Mouse (Mus musculus) intestine, embryonic 16.5 days (tissue): Measurements from ENCODE around the gene Slc43a1. TPM values are rescaled to one million over a fixed set of nuclear protein-coding genes. Genes with fewer than 3 reads are reported as not detected.
A peak's percentile ranks its signal among the peaks of the same experiment; 100 is the strongest.
"Not testable (repeated sequence)": the region's sequence is repeated elsewhere in the genome, so short reads cannot be mapped to it uniquely, and the experiment has no call there.

ENCODE experiments used
- ATAC-seq: fragments of 200-750 bp; cut with Nextera tagmentation; 2 replicates; pipeline ENCODE4 v1.8.0; 2017; ENCODE audit warnings: moderate TSS enrichment, moderate library complexity
- H3K27ac ChIP-seq: fragments of 300-500 bp; sonication (generic); 2 replicates; pipeline ENCODE4 v1.5.1; 2014; ENCODE audit warnings: mild to moderate bottlenecking, low read length
- H3K27me3 ChIP-seq: fragments of 300-500 bp; sonication (generic); replicated peaks from 2 replicates; pipeline ENCODE4 v1.6.1; 2014; ENCODE audit warnings: low read length, control low read depth, mixed read lengths; ENCODE audit not compliant: control insufficient read depth, insufficient read depth
- H3K36me3 ChIP-seq: fragments of 300-500 bp; sonication (generic); 2 replicates; pipeline ENCODE4 v1.6.1; 2014; ENCODE audit warnings: low read length, control low read depth; ENCODE audit not compliant: control insufficient read depth, insufficient read depth
- H3K4me1 ChIP-seq: fragments of 300-500 bp; sonication (generic); 2 replicates; pipeline ENCODE4 v1.6.1; 2014; ENCODE audit warnings: low read length, control low read depth, mixed read lengths; ENCODE audit not compliant: control insufficient read depth, insufficient read depth
- H3K4me2 ChIP-seq: fragments of 300-500 bp; sonication (generic); 2 replicates; pipeline ENCODE4 v1.6.1; 2014; ENCODE audit warnings: low read depth, low read length, control low read depth
- H3K4me3 ChIP-seq: fragments of 300-500 bp; sonication (generic); 2 replicates; pipeline ENCODE4 v1.5.1; 2014; ENCODE audit warnings: mild to moderate bottlenecking, low read length
- H3K9ac ChIP-seq: fragments of 300-500 bp; sonication (generic); 2 replicates; pipeline ENCODE4 v1.6.1; 2014; ENCODE audit warnings: low read depth, low read length
- H3K9me3 ChIP-seq: fragments of 300-500 bp; sonication (generic); 2 replicates; pipeline ENCODE4 v1.6.1; 2016; ENCODE audit warnings: low read length, control low read depth; ENCODE audit not compliant: control insufficient read depth
- WGBS: fragments of 180-500 bp; shearing (Covaris S2); extraction: QIAGEN DNeasy Blood & Tissue Kit; methylation state at CpG from one replicate; pipeline ENCODE4 v1.1.7; 2014; 5-methylcytosine and 5-hydroxymethylcytosine counted together
- polyA plus RNA-seq: library from polyadenylated mRNA; unstranded; fragments of >200 nt; fragmentation: Nextera tagmentation; extraction: Ambion mirVana; gene quantifications from 2 replicates; pipeline ENCODE4 v1.2.1, GENCODE M21; 2015

Slc43a1 gene
- polyA plus RNA-seq, 1 experiment from 2014 or later, result 14.6 TPM

GRCm38 (mm10) chr2:84886821-84887281 lies 48.2 kb downstream of the Slc43a1 start:
- ATAC-seq, result peak; percentile 26
- Histone ChIP-seq H3K4me3 (peak overlapping the region; percentile 65), H3K4me2 (peak overlapping the region; percentile 97), H3K9me3 (no peaks in the 10 kb centered on the region), H3K27ac (no peak overlapping the region), H3K27me3 (peaks cover 63% of the 10 kb centered on the region), H3K36me3 (no peaks in the 10 kb centered on the region), H3K4me1 (peaks cover 37% of the 10 kb centered on the region), H3K9ac (peak overlapping the region; percentile 67)
- WGBS, result under 1% methylated on average over 36 of the region's 39 CpGs

DNA sequence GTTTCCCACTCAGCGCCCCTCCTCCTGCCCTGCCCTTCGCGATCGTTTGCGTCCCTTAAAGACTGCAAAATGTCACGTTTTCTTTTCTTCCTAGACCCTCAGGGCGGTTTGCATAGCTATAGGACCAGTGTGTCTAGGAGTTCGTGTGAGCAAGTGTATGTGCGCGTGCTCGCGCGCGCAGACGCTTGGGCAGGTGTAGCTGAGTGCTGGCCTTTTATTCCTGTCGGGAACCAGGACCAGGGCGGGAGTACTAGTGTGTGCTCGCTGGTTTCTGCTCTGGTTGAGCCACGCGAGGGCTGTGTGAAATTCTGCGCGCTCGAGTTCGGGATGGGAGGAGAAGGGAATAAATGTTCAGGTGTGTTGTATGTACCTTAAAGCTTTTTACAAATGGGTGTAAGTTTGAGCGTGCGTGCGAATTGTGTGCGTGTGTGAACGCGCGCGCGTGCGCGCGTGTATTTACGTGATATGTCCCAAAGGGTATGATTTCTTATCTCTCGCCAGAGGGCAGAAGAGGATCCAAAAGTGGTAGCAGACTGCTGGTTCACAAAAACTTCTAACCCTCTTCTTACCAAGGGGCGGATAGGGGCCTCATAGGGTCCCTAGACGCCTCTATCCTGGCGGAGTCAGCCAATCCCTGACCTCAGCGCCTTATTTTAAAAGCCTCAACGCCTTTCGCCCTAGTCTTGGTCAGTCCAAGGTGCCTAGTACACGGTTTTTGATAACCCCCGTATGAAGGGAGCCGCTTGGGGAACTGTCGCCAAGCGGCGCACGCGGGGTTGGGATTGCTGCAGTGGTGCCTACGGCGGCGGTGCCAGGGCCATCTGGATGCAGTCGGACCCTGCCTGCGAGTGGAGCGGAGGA lies 49.0 kb downstream of the Slc43a1 start:
- H3K4me1 ChIP-seq, result peaks cover 36% of the 10 kb centered on the region

GRCm38 (mm10) chr2:84888657-84889315 lies 50.1 kb downstream of the Slc43a1 start:
- Histone ChIP-seq H3K36me3 (no peaks in the 10 kb centered on the region), H3K27ac (no peak overlapping the region), H3K9me3 (no peaks in the 10 kb centered on the region), H3K4me1 (peaks cover 26% of the 10 kb centered on the region), H3K9ac (peak overlapping the region; percentile 29; the same call in 1 of the 2 replicates), H3K27me3 (peaks cover 50% of the 10 kb centered on the region), H3K4me3 (peak overlapping the region; percentile 37), H3K4me2 (peak overlapping the region; percentile 97)
- ATAC-seq, result peak; percentile 9; the same call in 1 of the 2 replicates
- WGBS, result under 1% methylated on average over 28 of the region's 28 CpGs

More for the DNA sequence above, 49.0 kb downstream of the Slc43a1 start:
- Histone ChIP-seq H3K4me2 (peak overlapping the region; percentile 97), H3K9ac (peak overlapping the region; percentile 67; the same call in 1 of the 2 replicates), H3K27me3 (peaks cover 60% of the 10 kb centered on the region), H3K36me3 (no peaks in the 10 kb centered on the region), H3K4me3 (peak overlapping the region; percentile 65), H3K27ac (no peak overlapping the region), H3K9me3 (no peaks in the 10 kb centered on the region)
- peak; percentile 29 for ATAC-seq
- WGBS, result under 1% methylated on average over 58 of the region's 58 CpGs

DNA sequence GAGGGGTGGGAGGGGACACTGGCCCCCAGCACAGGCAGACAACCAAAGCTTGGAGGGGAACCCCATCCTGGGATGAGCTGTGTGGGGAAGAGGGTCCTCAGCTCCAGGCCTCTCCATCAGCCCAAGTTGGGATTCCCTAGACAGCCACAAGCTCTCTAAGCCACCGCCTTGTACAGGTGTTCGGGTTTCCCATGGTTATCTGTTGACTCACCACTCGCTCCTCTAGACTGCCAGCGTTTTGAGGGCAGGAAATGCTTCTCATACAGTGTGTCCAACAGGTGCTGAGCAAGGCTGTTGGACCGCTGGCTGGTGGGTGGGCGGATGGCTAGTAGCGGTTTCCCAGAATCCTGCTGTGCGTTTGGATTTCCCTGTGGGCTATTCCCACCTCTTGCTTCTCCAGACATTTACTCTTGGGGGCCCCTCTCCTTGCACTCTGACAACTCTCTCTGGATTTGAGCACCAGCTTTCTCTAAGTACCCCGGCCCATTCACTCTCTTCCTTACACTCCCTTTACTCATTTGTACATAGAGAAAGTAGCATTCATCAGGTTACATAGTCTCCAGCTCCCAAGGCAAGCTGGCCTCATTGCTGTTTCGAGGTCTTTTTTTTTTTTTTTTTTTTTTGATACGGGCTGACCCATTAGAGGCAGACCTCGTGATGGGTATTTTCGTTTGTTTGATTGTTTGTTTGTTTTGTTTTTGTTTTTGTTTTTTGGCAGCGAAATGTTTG lies 50.8 kb downstream of the Slc43a1 start:
- H3K4me2 ChIP-seq, result peak overlapping the region; percentile 97
- peak; percentile 21; the same call in 1 of the 2 replicates for ATAC-seq
- no peak overlapping the region for H3K9ac ChIP-seq
- no peaks in the 10 kb centered on the region for H3K9me3 ChIP-seq
- H3K36me3 ChIP-seq, result no peaks in the 10 kb centered on the region
- H3K4me1 ChIP-seq, result peaks cover 26% of the 10 kb centered on the region
- H3K4me3 ChIP-seq, result peak overlapping the region; percentile 37
- H3K27ac ChIP-seq, result no peak overlapping the region
- WGBS, result 18% methylated on average over 14 of the region's 14 CpGs
- peaks cover 43% of the 10 kb centered on the region for H3K27me3 ChIP-seq

- Histone ChIP-seq H3K4me1 (peaks cover 26% of the 10 kb centered on the region), H3K9ac (no peak overlapping the region), H3K27me3 (peaks cover 38% of the 10 kb centered on the region), H3K4me2 (no peak overlapping the region), H3K9me3 (no peaks in the 10 kb centered on the region), H3K36me3 (no peaks in the 10 kb centered on the region), H3K4me3 (no peak overlapping the region), H3K27ac (no peak overlapping the region)
- ATAC-seq, result peak; percentile 52
- 0% methylated on average over 5 of the region's 5 CpGs for WGBS
These were observed 51.3 kb downstream of the Slc43a1 start for GRCm38 (mm10) chr2:84890045-84890340.

GRCm38 (mm10) chr2:84893359-84893758 lies 54.7 kb downstream of the Slc43a1 start:
- no peak for ATAC-seq

GRCm38 (mm10) chr2:84895495-84896198 lies 57.0 kb downstream of the Slc43a1 start:
- Histone ChIP-seq H3K4me1 (no peaks in the 10 kb centered on the region), H3K27me3 (no peaks in the 10 kb centered on the region), H3K9me3 (no peaks in the 10 kb centered on the region), H3K4me2 (no peak overlapping the region), H3K4me3 (no peak overlapping the region), H3K36me3 (no peaks in the 10 kb centered on the region), H3K27ac (no peak overlapping the region), H3K9ac (no peak overlapping the region)
- peak; percentile 66; the same call in 1 of the 2 replicates for ATAC-seq
- 45% methylated on average over 4 of the region's 4 CpGs for WGBS

More at GRCm38 (mm10) chr2:84893359-84893758, 54.7 kb downstream of the Slc43a1 start:
- Histone ChIP-seq H3K4me2 (no peak overlapping the region), H3K9ac (no peak overlapping the region), H3K36me3 (no peaks in the 10 kb centered on the region), H3K9me3 (no peaks in the 10 kb centered on the region), H3K4me1 (peaks cover 10% of the 10 kb centered on the region), H3K27ac (no peak overlapping the region), H3K4me3 (no peak overlapping the region), H3K27me3 (peaks cover 7% of the 10 kb centered on the region; the same call in 1 of the 2 replicates)
- 56% methylated on average over 6 of the region's 6 CpGs for WGBS

DNA sequence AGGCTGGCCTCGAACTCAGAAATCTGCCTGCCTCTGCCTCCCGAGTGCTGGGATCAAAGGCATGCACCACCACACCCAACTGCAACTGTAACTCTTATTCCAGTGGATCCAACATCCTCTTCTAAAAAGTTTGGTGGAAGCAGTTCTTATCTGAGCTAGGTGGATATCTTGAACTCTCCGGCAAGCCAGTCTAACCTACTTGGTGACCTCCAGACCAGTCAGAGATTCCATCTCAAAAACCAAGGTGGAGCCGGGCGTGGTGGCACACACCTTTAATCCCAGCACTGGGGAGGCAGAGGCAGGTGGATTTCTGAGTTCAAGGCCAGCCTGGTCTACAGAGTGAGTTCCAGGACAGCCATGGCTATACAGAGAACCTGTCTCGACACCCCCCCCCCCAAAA lies 58.0 kb downstream of the Slc43a1 start:
- WGBS, result 90% methylated on average over 6 of the region's 6 CpGs
- H3K4me3 ChIP-seq, H3K9me3 ChIP-seq, H3K4me1 ChIP-seq, ATAC-seq, H3K27ac ChIP-seq, H3K9ac ChIP-seq, H3K36me3 ChIP-seq, H3K27me3 ChIP-seq, H3K4me2 ChIP-seq: not testable (repeated sequence)
